Mouse (Mus musculus) common myeloid progenitor, adult 5-6 weeks (primary cell): ENCODE results near the gene Fubp3. TPM values are rescaled to one million over a fixed set of nuclear protein-coding genes. Genes with fewer than 3 reads are reported as not detected.
A peak's percentile ranks its signal among the peaks of the same experiment; 100 is the strongest.
"Not testable (repeated sequence)": the region's sequence is repeated elsewhere in the genome, so short reads cannot be mapped to it uniquely, and the experiment has no call there.

Source experiments
- ATAC-seq: replicated peaks from 2 replicates; pipeline ENCODE4 v1.8.0; 2016; ENCODE audit warnings: low read depth, mild to moderate bottlenecking, moderate TSS enrichment, inconsistent platforms; ENCODE audit not compliant: poor library complexity, severe bottlenecking
- total RNA-seq: library from RNA; stranded (forward); fragments of 200-1000, 187-1606 nt; gene quantifications from 2 replicates; pipeline ENCODE4 v1.2.3, GENCODE M21; 2017

The Fubp3 gene
- total RNA-seq, result 28.2 and 32.8 TPM in 2 replicates

- peak; percentile 82 for ATAC-seq
These were observed at the start of gene Fubp3 for GRCm38 (mm10) chr2:31572051-31572914. TSS of gene Fubp3 (plus strand) at chr2:31572651.

GRCm38 (mm10) chr2:31524641-31525040 lies 47.8 kb upstream of the Fubp3 start:
- no peak for ATAC-seq

GRCm38 (mm10) chr2:31525778-31526177 lies 46.7 kb upstream of the Fubp3 start:
- no peak for ATAC-seq

- no peak for ATAC-seq
These were observed 42.2 kb upstream of the Fubp3 start for GRCm38 (mm10) chr2:31530201-31530600.

GRCm38 (mm10) chr2:31537054-31537453 lies 35.4 kb upstream of the Fubp3 start:
- ATAC-seq, result no peak

GRCm38 (mm10) chr2:31538745-31539144 lies 33.7 kb upstream of the Fubp3 start:
- ATAC-seq, result no peak

- ATAC-seq, result no peak
These were observed 30.9 kb upstream of the Fubp3 start for GRCm38 (mm10) chr2:31541581-31541980.

- no peak for ATAC-seq
These were observed 24.7 kb upstream of the Fubp3 start for GRCm38 (mm10) chr2:31547726-31548125.

- no peak for ATAC-seq
These were observed 21.9 kb upstream of the Fubp3 start for GRCm38 (mm10) chr2:31550503-31550902.

- not testable (repeated sequence) for ATAC-seq
These were observed 21.1 kb upstream of the Fubp3 start for GRCm38 (mm10) chr2:31551351-31551750.

- no peak for ATAC-seq
These were observed 20.5 kb upstream of the Fubp3 start for GRCm38 (mm10) chr2:31551971-31552370.

- ATAC-seq, result no peak
These were observed 17.8 kb upstream of the Fubp3 start for GRCm38 (mm10) chr2:31554619-31555018.

- no peak for ATAC-seq
These were observed 624 bp downstream of the Fubp3 start for GRCm38 (mm10) chr2:31572915-31573635.

- ATAC-seq, result no peak
These were observed 9.2 kb downstream of the Fubp3 start for GRCm38 (mm10) chr2:31581617-31582016.

- no peak for ATAC-seq
These were observed 19.5 kb downstream of the Fubp3 start for GRCm38 (mm10) chr2:31591799-31592484.

GRCm38 (mm10) chr2:31607555-31607954 lies 35.1 kb downstream of the Fubp3 start:
- peak; percentile 55; the same call in 1 of the 2 replicates for ATAC-seq

- ATAC-seq, result no peak
These were observed 37.4 kb downstream of the Fubp3 start for GRCm38 (mm10) chr2:31609859-31610261.

GRCm38 (mm10) chr2:31610922-31611321 lies 38.5 kb downstream of the Fubp3 start:
- ATAC-seq, result no peak

- no peak for ATAC-seq
These were observed 38.9 kb downstream of the Fubp3 start for GRCm38 (mm10) chr2:31611400-31611799.

- ATAC-seq, result no peak
These were observed 40.2 kb downstream of the Fubp3 start for GRCm38 (mm10) chr2:31612627-31613026.

- ATAC-seq, result no peak
These were observed 41.3 kb downstream of the Fubp3 start for GRCm38 (mm10) chr2:31613781-31614180.
